Mouse (Mus musculus): ENCODE measurements around the gene Ccdc28a.

DNA sequence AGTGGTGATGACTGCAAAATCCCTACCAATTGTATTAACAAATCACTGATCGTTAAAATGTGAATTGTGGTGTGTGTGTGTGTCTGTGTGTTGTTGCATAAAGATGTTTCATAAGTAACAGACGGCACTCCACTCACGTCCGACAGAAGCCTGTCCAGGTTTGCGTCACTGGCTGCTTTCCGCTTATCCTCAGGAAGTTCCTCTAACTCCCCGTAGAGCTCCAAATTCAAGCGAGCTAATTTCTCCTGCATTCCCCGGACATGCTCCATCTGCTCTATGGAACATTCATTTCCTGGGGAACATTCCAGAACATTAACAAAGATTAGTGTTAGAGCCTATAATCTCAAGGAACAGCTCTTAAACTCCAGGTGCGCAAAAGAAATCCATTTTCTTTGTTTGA, 15.4 kb downstream of the Ccdc28a start:
- no peak for TF ChIP-seq CTCF (IDR thresholded peaks at IDR 0.05)
- TF ChIP-seq POLR2A (IDR thresholded peaks at IDR 0.05; ENCODE audit: insufficient read depth, low read depth, low read length), result no peak
- no peak for TF ChIP-seq EP300 (IDR thresholded peaks at IDR 0.05; ENCODE audit: insufficient read depth, low read depth, low read length)

Measured in heart, adult 2 months (tissue).